Mouse (Mus musculus) spleen, adult 2 months (tissue): ENCODE data around the gene Upp1. TPM values are rescaled to one million over a fixed set of nuclear protein-coding genes. Genes with fewer than 3 reads are reported as not detected.

ENCODE experiments used
- DNase-seq, 2 experiments: peaks; one replicate each; pipeline versions ENCODE4 v3.0.0 to v3.0.0-alpha.2; 2012 to 2021; ENCODE audit warnings: low spot score in 2 of 2, low read depth in 1 of 2
- H3K27ac ChIP-seq: fragments of 200-500 bp; 2 replicates; pipeline ENCODE4 v1.5.1; 2012; ENCODE audit warnings: low read length, inconsistent platforms; ENCODE audit not compliant: insufficient read depth
- H3K27me3 ChIP-seq: fragments of 200-500 bp; 2 replicates; pipeline ENCODE4 v1.6.1; 2012; ENCODE audit warnings: mild to moderate bottlenecking, moderate library complexity, low read length, inconsistent platforms; ENCODE audit not compliant: control insufficient read depth, insufficient read depth
- H3K36me3 ChIP-seq: fragments of 200-500 bp; 2 replicates; pipeline ENCODE4 v1.6.1; 2012; ENCODE audit warnings: mild to moderate bottlenecking, low read length, inconsistent platforms; ENCODE audit not compliant: control insufficient read depth, insufficient read depth
- H3K4me1 ChIP-seq: fragments of 200-500 bp; 2 replicates; pipeline ENCODE4 v1.6.1; 2011; ENCODE audit warnings: inconsistent platforms; ENCODE audit not compliant: control insufficient read depth, insufficient read depth, insufficient read length
- H3K4me3 ChIP-seq: fragments of 200-500 bp; 2 replicates; pipeline ENCODE4 v1.5.1; 2011; ENCODE audit warnings: mild to moderate bottlenecking, inconsistent platforms; ENCODE audit not compliant: insufficient read depth, insufficient read length; ENCODE audit errors: extremely low read depth
- CTCF ChIP-seq: fragments of 200-500 bp; IDR thresholded peaks from 2 replicates; pipeline ENCODE4 v1.5.1; 2011; ENCODE audit warnings: mild to moderate bottlenecking, inconsistent platforms; ENCODE audit not compliant: insufficient read depth, insufficient read length, insufficient replicate concordance; ENCODE audit errors: extremely low read depth
- POLR2A ChIP-seq: fragments of 200-500 bp; IDR thresholded peaks from 2 replicates; pipeline ENCODE4 v1.6.1; 2011; ENCODE audit warnings: low read depth, low read length, inconsistent platforms
- whole genome bisulfite sequencing: fragments of 180-500 bp; shearing (Covaris S2); methylation state at CpG from one replicate; pipeline ENCODE4 v1.1.7; 2018; 5-methylcytosine and 5-hydroxymethylcytosine counted together
- polyA plus RNA-seq: library from polyadenylated mRNA; depleted of rRNA; stranded (reverse); fragments of >200 nt; gene quantifications from 2 replicates; pipeline ENCODE4 v1.2.3, GENCODE M21; 2012; rRNA removed

Gene Upp1
- polyA plus RNA-seq: 3.0 and 3.2 TPM in 2 replicates

- no peak within 1 kb of the TSS for H3K27ac ChIP-seq
- no peak within 1 kb of the TSS; the same call in 1 of the 2 replicates for H3K4me3 ChIP-seq
- peaks cover 6% of the 10 kb centered on the region for H3K27me3 ChIP-seq
- WGBS: under 1% methylated on average over 7 of the region's 7 CpGs
- no peaks in the 10 kb centered on the region for H3K36me3 ChIP-seq
- TF ChIP-seq POLR2A (no peak), CTCF (no peak)
- DNase-seq: no peak
- H3K4me1 ChIP-seq: no peaks in the 10 kb centered on the region
Measured at GRCm38 (mm10) chr11:9118050-9118420, at the start of gene Upp1. Upp1 (plus strand) TSS chr11:9118103.

DNA sequence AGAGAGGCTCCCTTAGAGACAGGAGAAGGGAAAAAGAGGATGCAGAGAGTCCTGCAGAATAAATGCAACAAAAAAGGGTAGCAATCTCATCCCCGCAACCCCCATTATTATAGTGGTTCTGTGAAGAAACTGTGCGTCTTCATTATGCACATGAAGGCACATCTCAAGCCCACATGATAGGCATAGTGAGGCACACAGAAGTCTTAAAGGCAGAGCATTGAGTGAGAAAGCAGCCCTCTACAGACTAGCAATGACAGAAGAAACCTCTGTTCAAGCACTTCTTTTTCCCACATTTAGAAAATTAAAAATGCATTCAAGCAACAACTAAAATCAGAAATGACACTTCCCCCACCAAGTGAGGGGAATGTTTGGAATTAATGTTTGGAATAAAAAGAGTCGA is 41.5 kb upstream of the Upp1 start:
- Histone ChIP-seq H3K36me3 (no peaks in the 10 kb centered on the region), H3K4me3 (no peak overlapping the region), H3K4me1 (no peaks in the 10 kb centered on the region), H3K27ac (no peak overlapping the region), H3K27me3 (no peaks in the 10 kb centered on the region)
- no peak for DNase-seq
- 92% methylated on average over 3 of the region's 3 CpGs for WGBS
- no peak for TF ChIP-seq POLR2A
- no peak for TF ChIP-seq CTCF

DNA sequence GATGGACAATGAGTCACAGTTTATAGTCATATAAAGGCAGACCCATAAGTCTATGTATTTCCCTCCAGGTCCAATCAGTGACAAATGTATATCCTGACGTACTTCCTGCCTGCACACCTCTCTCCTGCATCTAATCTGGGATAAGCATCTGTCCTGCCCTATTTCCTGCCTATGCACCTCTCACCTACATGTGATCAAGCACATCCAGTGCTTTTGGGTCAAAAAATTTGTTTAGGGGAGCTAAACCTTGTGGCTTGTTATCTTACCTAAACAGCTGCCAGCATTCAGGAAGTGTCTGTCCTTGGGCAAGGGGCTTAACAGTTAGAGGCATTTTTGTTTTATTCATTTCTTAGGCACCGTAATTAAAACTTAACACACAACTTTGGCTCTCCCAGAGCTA is 4.7 kb upstream of the Upp1 start:
- no peak for TF ChIP-seq POLR2A
- TF ChIP-seq CTCF: no peak
- Histone ChIP-seq H3K4me3 (no peak overlapping the region), H3K27ac (no peak overlapping the region), H3K27me3 (peaks cover under 1% of the 10 kb centered on the region; the same call in 1 of the 2 replicates), H3K36me3 (no peaks in the 10 kb centered on the region), H3K4me1 (no peaks in the 10 kb centered on the region)
- WGBS: 12% methylated on average over 2 of the region's 2 CpGs
- DNase-seq: no peak

DNA sequence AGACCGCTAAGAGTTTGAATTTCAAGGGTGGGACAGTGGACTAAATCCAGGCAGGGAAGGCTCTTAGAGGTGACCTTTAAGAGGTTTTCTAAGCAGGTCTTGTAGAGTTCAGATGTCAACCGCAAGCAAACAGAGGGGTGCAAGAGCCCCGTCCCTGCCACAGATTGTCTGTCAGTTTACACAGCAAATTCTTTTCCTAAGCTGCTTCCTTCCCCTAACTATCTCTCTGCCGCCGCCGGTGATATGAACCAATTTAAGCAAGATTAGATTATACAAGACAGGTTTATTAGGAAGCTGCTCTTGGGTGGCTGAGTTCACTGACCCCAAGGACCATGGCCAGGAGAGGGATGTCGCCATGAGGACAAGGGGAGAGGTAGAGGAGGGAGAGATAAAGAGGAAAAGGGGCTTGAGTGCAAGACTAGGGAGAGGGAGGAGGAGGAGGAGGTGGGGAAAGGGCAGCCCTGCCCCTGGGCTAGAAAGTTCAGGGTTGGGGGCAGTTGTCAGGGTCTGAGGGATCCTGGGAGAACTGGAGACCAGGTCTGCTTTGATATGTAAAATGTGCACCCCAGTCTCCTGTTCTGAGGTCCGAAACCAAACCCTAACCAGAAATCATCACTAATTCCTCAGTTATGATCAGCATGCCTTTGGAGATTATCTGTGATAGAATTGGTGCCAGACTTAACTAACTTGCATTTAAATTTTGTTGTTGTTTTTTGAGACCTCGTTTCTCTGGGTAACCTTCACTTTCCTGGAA is 2.4 kb upstream of the Upp1 start:
- Histone ChIP-seq H3K27me3 (peaks cover 6% of the 10 kb centered on the region), H3K27ac (no peak overlapping the region), H3K4me3 (no peak overlapping the region), H3K4me1 (no peaks in the 10 kb centered on the region), H3K36me3 (no peaks in the 10 kb centered on the region)
- no peak for DNase-seq
- 42% methylated on average over 9 of the region's 9 CpGs for WGBS
- TF ChIP-seq CTCF (no peak), POLR2A (no peak)

GRCm38 (mm10) chr11:9116121-9116520 is 1.8 kb upstream of the Upp1 start:
- H3K4me3 ChIP-seq: no peak overlapping the region

GRCm38 (mm10) chr11:9116916-9117315 is 987 bp upstream of the Upp1 start:
- no peak overlapping the region for H3K27ac ChIP-seq
- H3K4me1 ChIP-seq: no peaks in the 10 kb centered on the region
- WGBS: 32% methylated on average over 3 of the region's 3 CpGs

More at GRCm38 (mm10) chr11:9116121-9116520, 1.8 kb upstream of the Upp1 start:
- H3K27me3 ChIP-seq: peaks cover 6% of the 10 kb centered on the region
- no peaks in the 10 kb centered on the region for H3K4me1 ChIP-seq
- no peaks in the 10 kb centered on the region for H3K36me3 ChIP-seq
- 18% methylated on average over 10 of the region's 10 CpGs for WGBS
- no peak overlapping the region for H3K27ac ChIP-seq
- DNase-seq: no peak
- TF ChIP-seq CTCF (no peak), POLR2A (no peak)

More at GRCm38 (mm10) chr11:9116916-9117315, 987 bp upstream of the Upp1 start:
- H3K27me3 ChIP-seq: peaks cover 6% of the 10 kb centered on the region
- TF ChIP-seq POLR2A (no peak), CTCF (no peak)
- H3K36me3 ChIP-seq: no peaks in the 10 kb centered on the region
- no peak for DNase-seq
- no peak overlapping the region for H3K4me3 ChIP-seq
